Mouse (Mus musculus): ENCODE measurements around the gene Olfr857.
"Not testable (repeated sequence)": the region's sequence is repeated elsewhere in the genome, so short reads cannot be mapped to it uniquely, and the experiment has no call there.

Olfr857 gene

DNA sequence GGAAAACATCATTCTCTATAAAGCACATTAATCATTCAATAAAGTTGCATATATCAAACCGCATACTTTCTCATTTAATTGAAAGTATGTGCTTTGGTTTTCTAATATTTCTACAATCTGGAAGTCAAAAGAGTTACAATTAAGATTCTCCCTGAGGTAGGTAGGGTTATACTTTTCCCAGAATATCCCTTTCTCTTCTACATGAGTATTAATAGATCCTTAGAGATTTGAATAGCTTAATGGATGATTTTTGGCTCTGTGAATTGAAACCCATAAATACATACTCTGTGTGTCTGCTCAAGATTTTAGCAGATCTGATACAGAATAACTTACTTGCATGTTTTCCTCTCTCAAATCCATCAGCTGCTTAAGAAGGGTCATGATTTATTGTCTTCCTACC, at the start of gene Olfr857:
Gene Olfr857, plus strand, starts transcription at position 301 of the 400 bp plus-strand sequence.
- no peak for DNase-seq (ENCODE audit: low spot score)

DNA sequence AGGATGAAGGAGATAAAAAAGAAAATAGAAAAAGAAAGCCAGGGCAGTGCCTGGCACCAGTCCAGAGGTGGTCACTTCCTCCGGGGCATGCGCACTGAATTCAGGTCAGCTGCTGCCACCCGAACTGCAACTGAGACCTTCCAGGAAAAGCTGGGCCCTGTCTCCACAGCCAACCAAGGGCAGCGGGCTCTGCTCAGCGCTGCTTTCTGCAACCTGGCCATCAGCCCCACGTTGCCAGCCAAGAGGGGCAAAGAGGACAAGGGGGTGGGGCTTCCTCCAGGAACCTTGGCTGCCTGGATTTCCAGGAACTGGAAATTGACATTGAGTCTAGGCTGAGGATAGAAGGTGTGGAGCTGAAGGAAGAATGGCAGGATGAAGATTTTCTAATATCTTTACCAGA, 19.0 kb upstream of the Olfr857 start:
- DNase-seq (ENCODE audit: low spot score), result no peak

DNA sequence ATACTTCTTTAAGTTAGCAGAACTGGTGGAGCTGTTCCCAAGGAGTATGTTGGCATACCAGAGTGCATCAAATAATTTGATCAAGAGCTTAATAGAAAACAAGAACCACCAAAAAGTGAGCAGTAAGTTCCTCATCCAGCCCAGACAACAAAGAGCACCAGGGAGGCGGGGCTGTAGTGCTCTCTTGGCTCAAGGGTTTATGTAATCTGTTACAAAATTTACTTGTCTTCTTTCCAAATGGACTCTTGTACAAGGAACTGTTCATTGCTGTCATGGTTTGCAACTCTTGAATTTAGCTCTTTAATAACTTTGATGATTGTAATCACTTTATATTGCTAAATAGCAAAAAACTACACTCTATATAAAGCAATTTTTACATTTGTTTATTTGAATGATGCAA, 17.8 kb upstream of the Olfr857 start:
- no peak for DNase-seq (ENCODE audit: low spot score)

DNA sequence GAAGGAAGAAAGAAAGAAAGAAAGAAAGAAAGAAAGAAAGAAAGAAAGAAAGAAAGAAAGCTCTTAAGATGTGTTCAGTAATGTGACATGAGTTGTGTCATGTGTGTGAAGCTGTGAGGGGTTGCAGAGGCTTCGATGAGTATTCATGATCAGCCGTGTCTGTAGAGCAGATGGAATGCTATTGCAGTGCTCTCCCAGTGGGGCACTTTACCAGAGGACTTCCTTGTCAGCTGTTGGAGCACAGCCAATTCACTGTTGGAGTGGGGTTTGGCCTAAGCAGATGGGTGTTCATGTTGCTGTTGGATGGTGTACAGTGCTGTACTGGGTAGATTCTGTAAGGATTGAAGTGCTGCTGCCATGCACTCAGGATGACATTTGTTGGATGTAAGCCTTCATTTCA, 16.8 kb upstream of the Olfr857 start:
- DNase-seq (ENCODE audit: low spot score), result no peak

DNA sequence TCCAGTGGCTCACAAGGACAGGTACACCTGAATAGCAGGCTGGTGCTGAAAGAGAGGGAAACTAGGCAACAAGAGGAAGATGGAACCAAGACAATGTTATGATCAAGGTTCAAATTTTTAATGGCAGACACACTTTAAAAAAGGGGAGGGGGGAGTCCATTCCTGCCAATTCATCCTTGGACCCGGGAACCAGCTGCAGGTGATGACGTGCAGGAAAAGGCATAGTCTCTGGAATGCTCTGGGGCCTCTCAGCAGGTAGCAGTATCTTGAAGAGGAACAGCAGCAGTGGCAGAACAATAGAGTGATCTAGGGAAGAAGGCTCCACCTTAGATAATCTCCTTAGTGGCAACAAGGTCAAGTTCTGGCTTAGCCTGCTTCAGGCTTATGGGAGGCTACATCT, 14.9 kb upstream of the Olfr857 start:
- DNase-seq (ENCODE audit: low spot score), result not testable (repeated sequence)

DNA sequence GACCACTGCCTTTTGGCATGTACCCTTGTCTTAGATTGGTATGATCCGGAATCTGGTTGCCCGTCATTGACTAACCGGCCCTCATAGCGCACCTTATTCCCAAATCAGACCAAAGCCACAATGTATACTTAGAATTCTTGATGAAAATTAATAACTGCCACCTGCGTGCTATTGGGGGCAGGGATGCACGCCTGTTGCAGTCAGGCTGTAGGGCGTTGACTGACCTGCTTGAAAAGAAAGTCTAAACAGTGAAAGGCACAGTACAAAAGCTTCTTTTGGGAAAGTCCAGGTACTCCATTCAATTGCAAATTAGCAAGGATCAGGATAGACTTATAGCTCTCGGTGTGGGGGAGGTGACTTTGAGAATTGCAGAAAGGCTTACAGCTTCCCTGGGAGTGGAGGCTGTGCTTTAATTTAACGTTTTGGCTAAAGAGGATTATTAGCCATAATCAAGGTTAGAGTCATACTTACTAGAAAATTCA, 14.3 kb upstream of the Olfr857 start:
- DNase-seq (ENCODE audit: low spot score), result not testable (repeated sequence)

DNA sequence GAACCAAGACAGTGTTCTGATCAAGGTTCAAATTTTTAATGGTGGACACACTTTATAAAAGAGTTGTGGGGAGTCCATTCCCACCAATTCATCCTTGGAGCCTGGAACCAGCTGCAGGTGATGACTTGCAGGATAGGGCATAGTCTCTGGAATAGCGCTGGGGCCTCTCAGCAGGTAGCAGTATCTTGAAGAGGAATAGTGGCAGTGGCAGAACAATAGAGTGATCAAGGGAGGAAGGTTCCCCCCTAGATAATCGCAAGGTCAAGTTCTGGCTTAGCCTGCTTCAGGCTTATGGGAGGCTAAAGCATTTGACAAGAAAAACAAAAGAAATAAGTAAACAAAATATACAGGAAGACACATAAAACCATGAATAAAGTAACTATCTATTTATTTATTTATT, 4.7 kb upstream of the Olfr857 start:
- not testable (repeated sequence) for DNase-seq (ENCODE audit: low spot score)
